Mouse (Mus musculus) layer of hippocampus, adult 2 months (tissue): ENCODE measurements around the gene Atr. TPM values are rescaled to one million over a fixed set of nuclear protein-coding genes. Genes with fewer than 3 reads are reported as not detected.

Experiments
- DNase-seq, 2 experiments: peaks; one replicate each; pipeline ENCODE4 v3.0.0; 2022; ENCODE audit warnings: low spot score in 2 of 2
- H3K27ac ChIP-seq: fragments of 200-600 bp; 2 replicates; pipeline ENCODE4 v1.8.1; 2022
- H3K4me3 ChIP-seq: fragments of 200-600 bp; 2 replicates; pipeline ENCODE4 v1.8.1; 2022; ENCODE audit warnings: mild to moderate bottlenecking
- CTCF ChIP-seq: fragments of 200-600 bp; conservative IDR thresholded peaks from 2 replicates; pipeline ENCODE4 v1.8.1; 2022; ENCODE audit warnings: antibody characterized with exemption, mild to moderate bottlenecking, moderate library complexity
- long read RNA-seq, 2 experiments: library from polyadenylated mRNA; stranded (forward); transcript quantifications; one replicate each; pipeline ENCODE4 v2.0.0; 2021; ENCODE audit warnings: borderline mapping rate in 2 of 2
- total RNA-seq, 2 experiments: library from RNA; stranded (reverse); gene quantifications; 2 replicates each; pipeline ENCODE4 v1.2.3; 2021

Gene Atr
- 10 to 100 TPM; 11.8 to 13.4 TPM for total RNA-seq
- long read RNA-seq, experiment 1: 0 reads
- long read RNA-seq, experiment 2, full-length matches to known transcripts: 1 of 2 reads
- long read RNA-seq, experiment 2, partial matches to known transcripts: 0 of 2 reads
- long read RNA-seq, experiment 2, other reads (novel, unspliced or antisense): 1 of 2 reads

DNA sequence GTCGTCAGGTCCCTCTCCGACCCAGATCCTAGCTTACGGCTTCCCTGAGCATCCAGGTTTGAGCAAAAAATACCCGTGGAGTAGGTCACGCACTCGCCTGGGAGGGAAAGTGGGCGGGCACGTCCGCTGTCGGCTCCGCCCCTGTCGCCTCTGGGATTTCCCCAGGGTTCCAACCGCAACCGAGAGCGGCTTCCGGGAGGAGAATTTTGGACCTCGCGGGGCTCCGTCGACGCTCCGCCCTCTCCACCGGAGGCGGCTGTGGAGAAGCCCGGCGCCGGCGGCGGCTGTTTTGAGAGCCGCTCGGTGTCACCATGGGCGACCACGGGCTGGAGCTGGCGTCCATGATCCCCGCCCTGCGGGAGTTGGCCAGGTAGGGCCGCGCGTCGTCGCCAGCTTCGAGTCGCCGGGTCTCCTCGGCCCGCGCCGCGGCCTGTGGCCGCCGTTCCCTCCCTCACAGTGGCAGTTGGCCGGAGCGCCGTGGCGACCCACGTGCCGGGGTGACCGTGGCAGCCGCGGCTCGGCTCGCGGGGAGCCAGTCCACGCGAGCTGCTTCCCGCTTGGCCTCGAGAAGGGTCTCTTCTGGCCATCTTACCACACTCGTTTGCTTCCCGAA, at the start of gene Atr:
TSS of gene Atr (plus strand) at position 184 of the 613 bp plus-strand sequence.
- no peak for TF ChIP-seq CTCF
- peak; percentile 91 to 95 for DNase-seq

DNA sequence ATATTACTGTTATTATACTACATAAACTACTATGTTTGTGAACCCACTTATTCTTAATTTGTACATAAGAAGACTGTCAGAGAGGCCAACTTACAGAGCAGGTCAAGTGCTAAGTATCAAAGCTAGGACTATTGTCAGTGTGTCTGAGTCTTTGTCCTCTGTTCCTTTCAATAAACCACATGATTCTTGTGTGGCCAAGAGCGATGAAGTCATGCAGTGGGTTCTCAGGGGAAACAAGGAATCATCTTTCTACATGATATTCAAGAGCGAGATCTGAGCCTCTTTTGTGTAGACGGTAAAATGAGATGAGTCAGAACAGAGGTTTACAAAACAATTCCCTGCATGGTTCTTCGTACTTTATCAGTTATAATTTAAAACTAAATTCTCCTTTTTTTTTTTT, 47.8 kb upstream of the Atr start:
- DNase-seq: no peak
- peak overlapping the region; percentile 65 for H3K27ac ChIP-seq
- no peak for TF ChIP-seq CTCF
- no peak overlapping the region for H3K4me3 ChIP-seq

More for the DNA sequence above, at the start of gene Atr:
- Histone ChIP-seq H3K4me3 (peak within 1 kb of the TSS; percentile 73), H3K27ac (peak within 1 kb of the TSS; percentile 86)

- Histone ChIP-seq H3K4me3 (no peak overlapping the region), H3K27ac (no peak overlapping the region)
- no peak for TF ChIP-seq CTCF
- DNase-seq: no peak
Measured at GRCm38 (mm10) chr9:95811817-95812216, 45.6 kb upstream of the Atr start.

GRCm38 (mm10) chr9:95813721-95814531, 43.5 kb upstream of the Atr start:
- no peak for DNase-seq
- H3K27ac ChIP-seq: peak overlapping the region; percentile 78
- no peak for TF ChIP-seq CTCF
- H3K4me3 ChIP-seq: no peak overlapping the region

- no peak overlapping the region for H3K4me3 ChIP-seq
Measured at GRCm38 (mm10) chr9:95815015-95815673, 42.3 kb upstream of the Atr start.

GRCm38 (mm10) chr9:95815706-95816105, 41.7 kb upstream of the Atr start:
- no peak overlapping the region for H3K4me3 ChIP-seq
- H3K27ac ChIP-seq: no peak overlapping the region
- TF ChIP-seq CTCF: no peak
- DNase-seq: no peak

More at GRCm38 (mm10) chr9:95815015-95815673, 42.3 kb upstream of the Atr start:
- H3K27ac ChIP-seq: peak overlapping the region; percentile 78; the same call in 1 of the 2 replicates
- TF ChIP-seq CTCF: no peak
- DNase-seq: no peak

DNA sequence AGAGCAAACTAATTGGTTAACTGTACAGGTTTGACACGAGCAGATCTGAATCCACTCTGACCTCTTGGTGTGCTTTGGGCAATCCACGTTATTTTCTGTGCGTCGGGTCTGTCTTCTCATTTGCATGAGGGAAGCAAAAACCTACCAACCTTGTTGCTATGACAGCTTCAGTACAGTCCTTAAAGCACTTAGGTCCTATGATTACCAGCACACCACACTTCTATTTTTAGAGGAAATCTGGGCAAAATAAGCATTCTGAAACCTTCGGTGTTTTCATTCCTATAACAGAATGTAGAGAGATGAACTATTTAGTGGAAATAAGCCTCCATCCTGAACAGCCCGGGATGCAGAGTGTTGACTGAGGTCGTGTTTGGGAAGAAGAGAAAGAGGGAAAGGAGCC, 34.9 kb upstream of the Atr start:
- Histone ChIP-seq H3K27ac (peak overlapping the region; percentile 56), H3K4me3 (no peak overlapping the region)
- TF ChIP-seq CTCF: no peak
- no peak for DNase-seq

DNA sequence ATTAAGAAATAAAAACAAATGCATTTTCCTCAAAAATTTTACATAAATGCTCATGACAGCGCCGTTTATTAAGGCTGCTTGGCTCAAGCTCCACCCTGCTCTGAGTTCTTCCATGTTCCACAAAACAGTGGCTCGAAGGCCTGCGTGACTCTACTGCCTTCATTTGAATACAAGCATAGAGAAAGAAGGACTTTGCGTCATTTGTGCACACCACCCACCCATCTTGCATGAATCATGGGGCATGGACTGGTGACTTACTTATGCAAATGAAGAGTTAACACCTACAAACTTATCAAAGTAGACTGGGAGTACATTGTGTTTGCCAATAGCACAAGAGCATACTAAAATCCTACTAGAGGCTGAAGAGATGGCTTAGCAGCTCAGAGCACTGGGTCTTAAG, 29.8 kb upstream of the Atr start:
- H3K27ac ChIP-seq: no peak overlapping the region
- H3K4me3 ChIP-seq: no peak overlapping the region
- TF ChIP-seq CTCF: no peak
- DNase-seq: no peak

GRCm38 (mm10) chr9:95832758-95833157, 24.6 kb upstream of the Atr start:
- TF ChIP-seq CTCF: no peak
- no peak overlapping the region for H3K4me3 ChIP-seq
- no peak overlapping the region for H3K27ac ChIP-seq
- DNase-seq: no peak

DNA sequence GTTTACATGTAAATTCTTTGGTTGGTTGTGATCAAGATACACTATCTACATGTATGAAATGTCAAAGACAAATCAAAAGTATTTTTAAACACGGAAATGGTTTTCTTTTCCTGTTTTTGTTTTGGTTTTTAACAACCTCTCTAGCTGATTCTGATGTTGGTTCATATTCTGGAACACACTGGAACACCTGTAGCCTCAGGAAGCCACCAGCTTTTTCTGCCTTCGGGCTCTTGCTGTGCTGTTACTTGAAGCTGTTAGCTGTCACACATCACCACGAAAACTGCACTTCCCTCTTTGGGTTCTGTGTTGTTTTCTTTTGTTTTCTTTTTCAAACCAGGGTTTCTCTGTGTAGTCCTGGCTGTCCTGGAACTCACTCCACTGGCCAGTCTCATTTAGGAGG, 22.6 kb upstream of the Atr start:
- TF ChIP-seq CTCF: no peak
- DNase-seq: no peak
- H3K27ac ChIP-seq: no peak overlapping the region
- no peak overlapping the region for H3K4me3 ChIP-seq

DNA sequence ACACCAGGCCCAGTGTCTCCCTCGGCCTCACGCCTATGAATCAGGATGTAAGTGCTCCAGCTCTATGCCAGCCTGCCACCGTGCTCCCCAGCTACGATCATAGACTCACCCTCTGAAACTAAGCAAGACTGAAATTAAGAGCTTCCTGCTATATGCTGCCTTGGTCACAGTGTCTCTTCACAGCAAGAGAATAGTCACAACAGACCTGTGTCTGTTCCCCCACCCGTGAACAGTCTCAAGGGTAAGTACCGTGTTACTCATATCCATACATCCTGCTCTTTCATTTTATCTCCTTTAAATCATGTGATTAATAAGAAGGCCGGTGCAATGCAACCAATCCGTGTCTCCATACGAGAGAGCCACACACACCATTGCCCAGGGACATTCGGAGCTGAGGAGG, 21.7 kb upstream of the Atr start:
- Histone ChIP-seq H3K27ac (no peak overlapping the region), H3K4me3 (no peak overlapping the region)
- no peak for DNase-seq
- TF ChIP-seq CTCF: no peak

- Histone ChIP-seq H3K27ac (no peak overlapping the region), H3K4me3 (no peak overlapping the region)
- no peak for DNase-seq
- TF ChIP-seq CTCF: no peak
Measured at GRCm38 (mm10) chr9:95839424-95839823, 18.0 kb upstream of the Atr start.
